Mouse (Mus musculus): ENCODE results near the gene Ubn1.

The Ubn1 gene

DNA sequence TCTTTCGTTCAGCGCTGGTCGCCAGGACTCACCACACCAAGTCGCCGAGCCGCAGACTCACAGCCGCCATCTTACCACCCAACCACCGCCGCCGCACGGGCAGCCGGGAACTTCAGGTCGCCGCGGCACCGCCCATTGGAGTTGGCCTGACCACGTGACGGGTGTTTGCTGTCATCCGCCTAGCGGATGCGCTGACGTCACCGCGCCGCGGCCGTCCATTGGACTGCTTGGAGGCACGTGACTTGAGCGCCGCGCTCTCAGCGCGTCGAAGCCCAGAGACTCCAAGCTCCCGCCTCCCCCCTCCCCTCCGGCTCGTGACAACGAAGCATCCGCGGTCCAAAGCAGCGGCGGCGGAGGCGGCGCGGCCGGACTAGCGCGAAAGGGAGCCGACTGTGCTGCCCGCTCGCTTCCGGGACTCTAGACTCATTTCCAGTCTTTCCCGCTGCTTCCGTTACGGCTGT, at the start of gene Ubn1, which contains the start of gene Glyr1:
Gene Ubn1 (plus strand): TSS at position 284 of the 461 bp plus-strand sequence.
Gene Glyr1 (minus strand): TSS at position 90 of the 461 bp plus-strand sequence.
- peak; percentile 99 to 100 for DNase-seq

DNA sequence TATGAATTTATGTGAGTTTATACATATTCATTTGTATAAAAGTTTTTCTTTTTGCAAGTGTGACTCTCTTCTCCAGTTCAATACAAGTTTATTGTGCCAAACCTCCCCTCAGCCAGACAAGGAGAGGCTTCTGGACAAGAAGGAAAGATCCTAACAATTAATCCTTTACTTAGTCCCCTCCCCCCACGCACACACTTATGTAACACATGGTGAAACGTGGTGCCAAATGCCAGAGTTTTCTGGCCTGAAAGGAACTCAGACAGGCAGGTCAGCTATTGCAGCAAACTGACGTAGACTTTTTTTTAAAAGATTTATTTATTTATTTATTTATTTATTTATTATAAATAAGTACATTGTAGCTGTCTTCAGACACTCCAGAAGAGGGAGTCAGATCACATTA, 49.2 kb upstream of the Ubn1 start:
- peak in 1 of 2 experiments; percentile 9 for DNase-seq

- peak; percentile 84 to 91 for DNase-seq
Observed at GRCm38 (mm10) chr16:5007067-5007466, 42.8 kb upstream of the Ubn1 start, which contains the start of gene Smim22. TSS of gene Smim22 (plus strand) at chr16:5007288.

DNA sequence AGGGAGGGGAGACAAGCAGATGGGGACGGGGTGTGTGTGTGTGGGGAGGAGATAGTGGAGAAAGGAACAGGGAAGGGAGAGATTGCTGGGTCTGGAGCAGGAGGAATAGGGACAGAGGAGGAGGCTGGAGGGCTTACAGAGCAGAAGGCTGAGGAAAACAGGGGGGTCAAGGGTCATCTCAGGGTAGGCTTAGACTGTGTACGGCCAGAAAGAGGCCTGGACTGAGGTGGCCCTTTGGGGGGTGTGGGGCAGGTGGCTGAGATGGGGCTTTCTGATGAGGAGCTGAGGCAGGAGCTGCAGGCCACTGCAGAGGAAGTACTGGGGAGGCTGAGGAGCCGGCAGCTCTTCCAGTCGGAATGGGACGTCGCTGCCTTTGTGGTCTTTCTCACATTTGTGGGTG, 42.4 kb upstream of the Ubn1 start:
- DNase-seq, result no peak

DNA sequence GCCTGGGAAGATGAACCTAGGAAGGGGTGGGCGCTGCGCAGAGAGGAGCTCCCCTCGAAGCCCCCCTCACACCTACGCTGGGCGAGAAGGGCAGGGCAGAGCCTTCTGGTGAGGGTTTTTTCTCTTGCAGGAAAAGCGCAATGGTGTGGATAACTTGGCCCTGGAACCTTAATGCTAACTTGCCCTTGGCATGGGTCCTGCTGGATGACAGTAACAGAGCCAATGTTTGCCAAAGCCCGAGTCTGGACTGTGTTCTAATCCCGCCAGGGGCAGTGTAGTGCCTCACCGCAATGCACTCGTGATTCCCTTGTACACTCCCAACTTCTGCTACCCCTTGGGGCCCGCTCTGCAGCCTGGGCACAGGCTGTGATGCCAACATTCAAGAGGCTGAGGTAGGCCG, 41.8 kb upstream of the Ubn1 start:
- DNase-seq, result no peak

GRCm38 (mm10) chr16:5010371-5010935, 39.4 kb upstream of the Ubn1 start:
- DNase-seq, result no peak

DNA sequence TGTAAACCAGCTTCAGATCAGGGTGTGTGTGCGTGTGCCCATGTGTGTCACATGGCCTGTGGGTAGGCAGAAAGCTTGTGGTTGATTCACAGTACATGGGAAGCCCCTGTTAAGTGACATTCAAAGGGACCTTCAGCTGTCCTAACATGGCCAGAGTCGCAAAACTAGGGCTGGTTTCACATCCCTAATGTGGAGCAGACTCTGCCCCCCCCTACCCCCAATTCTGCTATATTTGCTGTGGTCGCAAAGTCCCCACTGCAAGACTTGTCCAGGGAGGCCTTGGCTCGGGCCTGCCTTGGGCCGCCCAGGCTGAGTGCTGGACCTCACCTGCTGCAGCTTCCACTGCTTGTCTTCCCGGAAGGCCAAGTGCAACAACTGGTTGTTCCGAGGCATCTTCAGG, 38.6 kb upstream of the Ubn1 start:
- no peak for DNase-seq

DNA sequence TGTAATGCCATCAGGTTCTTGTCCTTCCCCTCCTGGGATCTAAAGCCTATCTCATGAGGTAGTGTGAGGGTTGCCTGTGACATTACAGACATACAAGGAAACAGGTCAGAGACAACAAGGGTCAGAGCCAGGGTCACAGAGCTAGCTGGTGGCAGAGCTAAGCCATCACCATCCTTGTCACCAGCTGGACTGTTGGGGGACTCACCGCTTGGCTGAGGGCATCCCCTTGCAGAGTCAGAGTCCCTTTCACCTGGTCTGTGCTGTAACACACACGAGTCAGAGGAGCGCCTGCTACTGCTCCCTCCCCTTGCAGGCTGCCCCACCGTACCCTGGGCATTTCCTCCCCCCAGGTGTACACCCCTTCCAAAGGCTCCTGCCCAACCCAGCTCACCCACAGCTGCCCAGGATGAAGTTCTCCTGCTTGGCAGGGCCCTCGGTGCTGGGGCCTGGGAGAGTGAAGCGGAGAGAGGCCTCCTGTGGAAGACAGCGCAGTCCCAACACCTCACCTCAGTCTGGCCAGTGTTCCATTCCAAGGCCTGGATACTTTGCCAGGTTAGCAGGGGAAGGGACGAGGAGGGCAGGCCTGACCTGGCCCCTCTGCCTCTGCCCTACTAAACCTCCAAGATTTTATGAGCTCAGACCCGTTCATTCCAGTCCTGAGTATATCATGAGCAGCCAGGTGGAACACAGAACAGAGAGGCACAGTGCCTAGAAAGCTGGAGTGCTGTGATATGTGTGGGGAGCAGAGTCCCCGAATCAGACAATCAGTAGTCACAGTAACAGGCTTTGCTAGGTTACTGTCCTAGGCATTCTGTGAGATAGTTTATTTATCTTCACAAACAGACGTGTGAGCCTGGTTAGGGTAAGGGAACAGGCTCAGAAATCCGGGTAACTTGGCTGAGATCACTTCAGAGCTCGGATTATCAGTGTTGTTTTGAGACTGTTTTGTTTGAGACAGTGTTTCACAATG, 37.5 kb upstream of the Ubn1 start:
- DNase-seq, result peak in 1 of 2 experiments; percentile 7

DNA sequence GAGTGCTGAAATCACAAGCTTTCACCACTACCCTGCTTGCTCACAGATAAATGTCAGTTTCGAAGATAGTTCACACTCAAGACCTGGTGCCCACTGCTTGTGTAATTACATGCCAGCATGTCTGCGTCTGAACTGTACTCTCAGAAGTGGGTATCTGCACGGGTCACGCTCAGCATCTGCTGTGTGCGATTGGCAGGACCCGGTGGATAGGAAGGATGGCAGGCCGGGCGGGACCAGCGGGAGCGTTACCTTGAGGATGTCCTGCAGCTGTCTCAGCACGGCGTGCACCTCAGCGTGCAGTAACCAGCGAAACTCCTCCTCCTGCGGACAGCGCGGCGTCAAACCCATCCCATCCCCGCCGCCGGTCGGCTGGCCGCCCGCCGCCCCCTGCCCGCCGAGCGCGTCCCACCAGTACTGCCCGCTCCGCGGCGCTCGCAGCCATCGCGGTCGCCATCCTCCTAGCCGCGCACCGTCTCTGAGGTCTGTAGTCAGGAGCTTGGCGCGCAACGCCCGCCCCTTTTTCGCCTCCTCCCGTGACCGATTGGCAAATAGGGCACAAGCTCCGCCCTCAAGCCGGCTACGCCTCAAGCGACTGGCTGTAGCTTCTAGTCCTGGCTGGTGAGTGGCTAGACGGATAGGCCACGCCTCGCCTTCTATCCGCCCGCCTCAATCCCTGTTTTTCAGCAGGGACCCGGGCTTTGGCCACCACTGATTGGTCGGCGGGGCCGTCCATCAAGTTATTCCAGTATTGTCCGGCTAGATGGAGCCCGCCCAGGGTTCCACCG, 36.6 kb upstream of the Ubn1 start, which contains the start of gene Rogdi:
Gene Rogdi (minus strand): TSS at position 500 of the 785 bp plus-strand sequence.
- peak; percentile 99 to 100 for DNase-seq

DNA sequence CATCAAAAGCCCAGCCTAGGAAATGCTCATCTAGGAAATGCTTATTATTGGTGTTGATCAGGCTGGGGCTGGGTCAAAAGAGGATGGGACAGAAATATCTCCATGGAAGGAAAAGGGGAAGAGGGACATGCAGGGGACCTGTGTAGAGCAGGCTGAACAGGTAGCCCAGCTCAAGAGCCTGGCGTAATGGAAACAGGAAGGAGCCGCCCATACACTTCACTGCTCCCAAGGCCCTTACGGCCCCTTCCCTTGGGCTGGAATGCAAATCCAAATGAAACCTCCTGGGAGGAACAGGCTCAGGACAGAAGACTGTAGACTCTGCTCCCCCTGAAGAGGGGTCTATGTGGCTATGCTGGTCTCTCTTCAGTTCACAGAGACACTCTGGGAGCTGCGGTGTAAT, 35.3 kb upstream of the Ubn1 start:
- peak; percentile 37 to 47 for DNase-seq

DNA sequence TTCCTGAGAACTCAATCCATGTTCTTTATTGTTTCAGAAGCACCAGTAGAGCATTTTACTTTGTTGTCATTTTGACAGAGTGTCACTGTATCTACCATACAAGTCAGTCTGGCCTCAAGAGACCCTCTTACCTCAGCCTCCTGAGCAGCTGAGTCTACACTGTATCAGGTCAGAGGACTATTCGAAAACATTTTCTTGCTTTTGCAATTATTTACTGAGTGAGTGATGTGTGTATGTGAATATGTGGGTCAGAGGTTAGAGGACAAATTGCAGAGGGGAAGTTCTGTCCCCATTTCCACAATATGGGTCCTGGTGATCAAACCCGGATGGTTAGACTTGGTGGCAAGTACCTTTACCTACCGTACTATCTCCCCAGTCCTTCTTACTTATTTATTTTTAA, 25.8 kb upstream of the Ubn1 start:
- no peak for DNase-seq

DNA sequence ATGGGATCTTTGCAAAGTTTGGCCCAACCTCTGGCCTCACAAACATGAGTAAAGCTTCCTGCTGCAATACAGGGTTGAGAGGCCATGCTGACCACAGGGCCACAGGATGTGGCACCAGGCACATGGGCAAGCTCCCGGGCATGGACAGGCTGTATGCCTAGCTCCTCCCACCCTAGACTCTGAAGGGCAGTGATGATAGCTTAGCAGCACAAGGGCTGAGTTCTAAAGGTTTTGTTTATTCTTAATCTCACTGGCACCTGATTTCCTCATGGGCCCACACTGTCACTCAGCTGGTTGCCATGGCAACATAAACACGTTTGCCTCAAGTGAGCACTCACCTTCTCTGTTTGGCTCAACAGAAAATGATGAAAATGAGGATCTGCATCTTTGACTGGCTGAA, 20.0 kb upstream of the Ubn1 start:
- DNase-seq, result peak; percentile 68 to 79

- DNase-seq, result no peak
Observed at GRCm38 (mm10) chr16:5035591-5035990, 14.3 kb upstream of the Ubn1 start.

DNA sequence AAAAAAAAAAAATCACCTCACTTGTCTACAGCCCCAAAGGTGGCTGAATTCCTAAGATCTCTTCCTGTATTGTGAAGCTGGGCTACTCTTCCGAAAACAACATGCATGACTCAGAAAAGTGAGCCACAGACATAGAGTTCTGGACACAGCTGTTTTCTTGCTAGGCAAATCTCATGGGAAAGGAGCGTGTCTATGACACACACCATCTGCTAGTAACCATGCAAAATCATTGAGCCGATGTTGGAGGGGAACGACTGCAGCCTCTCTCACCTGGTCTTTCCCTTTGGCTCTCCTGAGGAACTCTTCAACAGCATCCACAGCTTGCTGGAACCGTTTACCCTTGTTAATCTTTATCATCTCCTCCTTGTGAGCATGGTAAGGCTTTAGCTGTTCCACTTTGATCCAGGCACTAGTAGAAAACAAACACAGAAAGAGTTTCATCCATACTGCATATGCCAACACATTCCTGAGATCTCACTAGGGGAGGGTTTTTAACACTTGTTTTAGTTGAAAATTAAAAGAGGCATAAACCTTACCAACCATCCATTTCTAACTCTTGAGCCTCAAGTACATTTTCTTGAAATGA, 13.1 kb upstream of the Ubn1 start:
- no peak for DNase-seq

DNA sequence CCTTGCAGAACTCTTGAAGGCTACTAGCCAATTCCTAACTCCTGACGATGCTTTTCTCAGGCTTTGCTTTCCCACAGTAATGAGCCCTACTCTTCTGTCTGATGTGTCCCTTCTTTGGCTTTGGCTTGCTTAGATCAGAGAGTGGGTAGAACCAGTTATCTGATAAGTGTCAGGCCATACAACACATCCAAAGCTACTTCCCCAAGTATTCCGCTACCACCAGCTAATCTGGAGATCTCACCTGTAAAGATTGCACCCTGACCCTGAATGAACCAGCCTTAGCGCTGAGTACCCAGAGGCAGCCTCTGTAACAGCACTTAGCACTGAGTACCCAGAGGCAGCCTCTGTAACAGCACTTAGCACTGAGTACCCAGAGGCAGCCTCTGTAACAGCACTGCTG, 4.5 kb upstream of the Ubn1 start:
- DNase-seq, result no peak

GRCm38 (mm10) chr16:5049182-5049773, 579 bp upstream of the Ubn1 start:
- peak in 1 of 2 experiments; percentile 23 for DNase-seq

- peak; percentile 82 to 84 for DNase-seq
Observed at GRCm38 (mm10) chr16:5050251-5051110, 624 bp downstream of the Ubn1 start.

- DNase-seq, result no peak
Observed at GRCm38 (mm10) chr16:5058114-5058513, 8.3 kb downstream of the Ubn1 start.

DNA sequence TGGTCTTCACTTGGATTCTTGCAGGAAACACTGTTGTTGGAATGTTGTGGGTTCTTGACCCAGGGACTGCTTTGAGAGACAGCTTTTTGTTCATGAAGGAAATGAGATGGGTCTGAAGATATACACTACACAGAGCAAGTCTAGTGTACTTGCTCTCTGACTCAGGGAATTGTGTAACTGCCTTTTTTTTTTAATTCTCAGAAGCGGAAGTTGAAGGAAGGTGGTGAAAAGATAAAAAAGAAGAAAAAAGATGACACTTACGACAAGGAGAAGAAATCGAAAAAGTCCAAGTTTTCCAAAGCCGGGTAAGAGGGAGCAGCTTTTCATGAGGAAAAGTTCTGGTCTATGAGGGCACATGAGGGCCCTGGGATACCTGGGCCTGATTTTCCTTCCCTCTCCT, 13.6 kb downstream of the Ubn1 start:
- no peak for DNase-seq

DNA sequence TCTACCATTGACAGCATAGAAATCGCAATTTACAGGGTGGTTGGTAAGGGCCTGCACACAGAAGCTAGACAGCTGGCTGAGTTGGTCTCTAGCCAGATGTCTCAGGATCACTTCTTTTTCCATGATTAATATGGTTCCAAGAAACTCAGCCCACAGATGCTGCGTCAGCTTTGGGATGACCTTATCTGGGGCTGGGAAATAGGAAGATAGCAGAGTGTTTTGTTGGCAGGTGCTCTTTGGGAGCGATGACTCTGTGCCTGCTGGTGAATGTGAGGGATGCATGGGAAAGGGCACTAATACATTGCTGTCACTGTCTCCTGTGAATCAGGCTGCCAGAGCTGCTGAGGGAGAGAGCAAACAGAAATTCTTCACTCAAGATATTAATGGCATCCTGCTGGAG, 20.5 kb downstream of the Ubn1 start:
- peak in 1 of 2 experiments; percentile 18 for DNase-seq

DNA sequence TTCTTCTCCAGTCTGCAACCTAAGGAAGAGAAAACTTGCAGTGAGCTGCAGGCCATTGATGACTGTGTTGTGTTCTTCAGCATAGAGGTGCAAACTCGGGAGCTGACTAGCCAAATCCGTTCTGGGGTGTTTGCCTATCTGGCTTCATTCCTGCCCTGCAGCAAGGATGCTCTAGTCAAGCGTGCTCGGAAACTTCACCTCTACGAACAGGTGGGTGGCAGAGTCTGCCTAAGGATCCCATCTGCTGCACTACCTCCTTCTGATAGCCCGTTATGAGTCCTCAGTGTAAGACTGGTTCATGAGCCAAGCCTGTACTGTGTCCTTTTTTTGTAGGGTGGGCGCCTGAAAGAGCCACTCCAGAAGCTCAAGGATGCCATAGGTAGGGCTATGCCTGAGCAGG, 22.1 kb downstream of the Ubn1 start:
- no peak for DNase-seq

Data from lung, adult 18-20 months (tissue).